Mouse (Mus musculus) liver, adult 2 months (tissue): Measurements from ENCODE around the gene Raver1. TPM values are rescaled to one million over a fixed set of nuclear protein-coding genes. Genes with fewer than 3 reads are reported as not detected.

ENCODE experiments used
- DNase-seq: peaks from one replicate; pipeline ENCODE4 v3.0.0-alpha.2; 2011; ENCODE audit warnings: low read depth, low spot score; ENCODE audit errors: extremely low read depth
- H3K27ac ChIP-seq: fragments of 200-500 bp; replicated peaks from 2 replicates; pipeline ENCODE4 v1.5.1; 2012; ENCODE audit warnings: low read depth, mild to moderate bottlenecking, control low read depth, inconsistent platforms, low read length; ENCODE audit not compliant: insufficient read depth
- H3K27me3 ChIP-seq: fragments of 200-500 bp; 2 replicates; pipeline ENCODE4 v1.6.1; 2012; ENCODE audit warnings: mild to moderate bottlenecking, moderate library complexity, low read length, inconsistent platforms; ENCODE audit not compliant: control insufficient read depth, insufficient read depth
- H3K36me3 ChIP-seq: fragments of 200-500 bp; 2 replicates; pipeline ENCODE4 v1.6.1; 2012; ENCODE audit warnings: low read length, inconsistent platforms; ENCODE audit not compliant: control insufficient read depth, insufficient read depth
- H3K4me1 ChIP-seq: fragments of 200-500 bp; 2 replicates; pipeline ENCODE4 v1.6.1; 2011; ENCODE audit warnings: low read length; ENCODE audit not compliant: control insufficient read depth, insufficient read depth
- H3K4me3 ChIP-seq: fragments of 200-500 bp; 2 replicates; pipeline ENCODE4 v1.5.1; 2011; ENCODE audit warnings: low read depth, mild to moderate bottlenecking, control low read depth, low read length, moderate library complexity; ENCODE audit not compliant: insufficient read depth
- H3K79me2 ChIP-seq: fragments of 200-500 bp; 2 replicates; pipeline ENCODE4 v1.6.1; 2012; ENCODE audit warnings: inconsistent platforms, mild to moderate bottlenecking, low read length, moderate library complexity; ENCODE audit not compliant: control insufficient read depth, insufficient read depth
- H3K9ac ChIP-seq: fragments of 200-500 bp; 2 replicates; pipeline ENCODE4 v1.6.1; 2012; ENCODE audit warnings: low read depth, mild to moderate bottlenecking, control low read depth, inconsistent platforms, low read length
- CTCF ChIP-seq: fragments of 200-500 bp; IDR thresholded peaks from 2 replicates; pipeline ENCODE4 v1.5.1; 2011; ENCODE audit warnings: low read depth, low read length, control low read depth
- POLR2A ChIP-seq: fragments of 200-500 bp; IDR thresholded peaks from 2 replicates; pipeline ENCODE4 v1.6.1; 2011; ENCODE audit warnings: low read length, control low read depth; ENCODE audit not compliant: insufficient read depth; ENCODE audit errors: extremely low read depth
- WGBS: fragments of 180-500 bp; shearing (Covaris S2); methylation state at CpG from one replicate; pipeline ENCODE4 v1.1.7; 2018; 5-methylcytosine and 5-hydroxymethylcytosine counted together
- polyA plus RNA-seq: library from polyadenylated mRNA; depleted of rRNA; stranded (reverse); fragments of >200 nt; gene quantifications from 2 replicates; pipeline ENCODE4 v1.2.3, GENCODE M21; 2012
- total RNA-seq: library from RNA; depleted of rRNA; stranded (reverse); fragments of >200 nt; gene quantifications from 2 replicates; pipeline ENCODE4 v1.2.3, GENCODE M21; 2014

Gene Raver1
- total and polyA plus RNA-seq, 2 experiments: 1.8 to 22.1 TPM

GRCm38 (mm10) chr9:21113751-21114150 is 21.9 kb upstream of the Raver1 start:
- H3K27ac ChIP-seq: no peak overlapping the region
- TF ChIP-seq CTCF (no peak), POLR2A (no peak)
- no peak overlapping the region for H3K9ac ChIP-seq
- no peak for DNase-seq
- H3K4me1 ChIP-seq: no peaks in the 10 kb centered on the region
- H3K79me2 ChIP-seq: no peaks in the 10 kb centered on the region
- WGBS: 65% methylated on average over 6 of the region's 6 CpGs
- no peaks in the 10 kb centered on the region for H3K27me3 ChIP-seq
- peaks cover 3% of the 10 kb centered on the region for H3K36me3 ChIP-seq
- H3K4me3 ChIP-seq: no peak overlapping the region

- Histone ChIP-seq H3K27me3 (no peaks in the 10 kb centered on the region), H3K4me3 (no peak overlapping the region), H3K36me3 (peaks cover 2% of the 10 kb centered on the region), H3K9ac (no peak overlapping the region), H3K4me1 (no peaks in the 10 kb centered on the region), H3K79me2 (no peaks in the 10 kb centered on the region), H3K27ac (no peak overlapping the region)
- no peak for TF ChIP-seq CTCF
- no peak for DNase-seq
- WGBS: 84% methylated on average over 23 of the region's 23 CpGs
These were observed 15.9 kb upstream of the Raver1 start for GRCm38 (mm10) chr9:21107607-21108237.

- Histone ChIP-seq H3K36me3 (peaks cover 2% of the 10 kb centered on the region), H3K79me2 (no peaks in the 10 kb centered on the region), H3K27ac (no peak overlapping the region), H3K4me3 (no peak overlapping the region), H3K4me1 (no peaks in the 10 kb centered on the region), H3K27me3 (no peaks in the 10 kb centered on the region), H3K9ac (no peak overlapping the region)
- TF ChIP-seq CTCF (no peak), POLR2A (no peak)
- no peak for DNase-seq
- WGBS: 83% methylated on average over 5 of the region's 5 CpGs
These were observed 14.2 kb upstream of the Raver1 start for GRCm38 (mm10) chr9:21105760-21106564.

- no peak overlapping the region for H3K27ac ChIP-seq
- H3K4me3 ChIP-seq: no peak overlapping the region
- H3K27me3 ChIP-seq: no peaks in the 10 kb centered on the region
- H3K4me1 ChIP-seq: no peaks in the 10 kb centered on the region
- H3K9ac ChIP-seq: no peak overlapping the region
- TF ChIP-seq CTCF (no peak), POLR2A (no peak)
- no peaks in the 10 kb centered on the region for H3K79me2 ChIP-seq
- no peak for DNase-seq
- peaks cover 2% of the 10 kb centered on the region for H3K36me3 ChIP-seq
- 95% methylated on average over 6 of the region's 6 CpGs for WGBS
These were observed 13.0 kb upstream of the Raver1 start for GRCm38 (mm10) chr9:21104814-21105213.

GRCm38 (mm10) chr9:21102076-21102475 is 10.3 kb upstream of the Raver1 start:
- H3K4me1 ChIP-seq: no peaks in the 10 kb centered on the region
- no peaks in the 10 kb centered on the region for H3K36me3 ChIP-seq
- no peak for TF ChIP-seq CTCF
- TF ChIP-seq POLR2A: no peak
- no peak overlapping the region for H3K27ac ChIP-seq
- no peak overlapping the region for H3K9ac ChIP-seq
- H3K4me3 ChIP-seq: no peak overlapping the region
- DNase-seq: no peak
- no peaks in the 10 kb centered on the region for H3K79me2 ChIP-seq
- no peaks in the 10 kb centered on the region for H3K27me3 ChIP-seq
- 91% methylated on average over 2 of the region's 2 CpGs for WGBS
